Mouse (Mus musculus): ENCODE data around the gene Dpp9.
A peak's percentile ranks its signal among the peaks of the same experiment; 100 is the strongest.

Gene Dpp9

GRCm38 (mm10) chr17:56233389-56233788 is 14.7 kb upstream of the Dpp9 start:
- DNase-seq (ENCODE audit: low read depth, low spot score): no peak

GRCm38 (mm10) chr17:56229943-56230342 is 11.2 kb upstream of the Dpp9 start:
- DNase-seq (ENCODE audit: low read depth, low spot score): no peak

GRCm38 (mm10) chr17:56226566-56226965 is 7.9 kb upstream of the Dpp9 start:
- no peak for DNase-seq (ENCODE audit: low read depth, low spot score)

- peak; percentile 86 for DNase-seq (ENCODE audit: low read depth, low spot score)
These were observed 6.2 kb upstream of the Dpp9 start for GRCm38 (mm10) chr17:56224916-56225315.

GRCm38 (mm10) chr17:56219805-56220204 is 1.1 kb upstream of the Dpp9 start:
- no peak for DNase-seq (ENCODE audit: low read depth, low spot score)

GRCm38 (mm10) chr17:56219251-56219650 is 546 bp upstream of the Dpp9 start:
- DNase-seq (ENCODE audit: low read depth, low spot score): no peak

- no peak for DNase-seq (ENCODE audit: low read depth, low spot score)
These were observed 1.0 kb downstream of the Dpp9 start for GRCm38 (mm10) chr17:56217670-56218069.

- DNase-seq (ENCODE audit: low read depth, low spot score): no peak
These were observed 4.5 kb downstream of the Dpp9 start for GRCm38 (mm10) chr17:56214229-56214628.

GRCm38 (mm10) chr17:56212676-56213075 is 6.0 kb downstream of the Dpp9 start:
- no peak for DNase-seq (ENCODE audit: low read depth, low spot score)

GRCm38 (mm10) chr17:56211090-56211489 is 7.6 kb downstream of the Dpp9 start:
- DNase-seq (ENCODE audit: low read depth, low spot score): no peak

GRCm38 (mm10) chr17:56208821-56209220 is 9.9 kb downstream of the Dpp9 start:
- DNase-seq (ENCODE audit: low read depth, low spot score): no peak

GRCm38 (mm10) chr17:56207963-56208530 is 10.7 kb downstream of the Dpp9 start:
- DNase-seq (ENCODE audit: low read depth, low spot score): no peak

GRCm38 (mm10) chr17:56206986-56207674 is 11.6 kb downstream of the Dpp9 start:
- no peak for DNase-seq (ENCODE audit: low read depth, low spot score)

GRCm38 (mm10) chr17:56206276-56206884 is 12.3 kb downstream of the Dpp9 start:
- no peak for DNase-seq (ENCODE audit: low read depth, low spot score)

GRCm38 (mm10) chr17:56203729-56204128 is 15.0 kb downstream of the Dpp9 start:
- DNase-seq (ENCODE audit: low read depth, low spot score): no peak

- no peak for DNase-seq (ENCODE audit: low read depth, low spot score)
These were observed 16.2 kb downstream of the Dpp9 start for GRCm38 (mm10) chr17:56202476-56202875.

- DNase-seq (ENCODE audit: low read depth, low spot score): peak; percentile 35
These were observed 17.1 kb downstream of the Dpp9 start for GRCm38 (mm10) chr17:56201642-56202041.

- peak; percentile 58 for DNase-seq (ENCODE audit: low read depth, low spot score)
These were observed 18.1 kb downstream of the Dpp9 start for GRCm38 (mm10) chr17:56200586-56200985.

- DNase-seq (ENCODE audit: low read depth, low spot score): peak; percentile 50
These were observed 21.8 kb downstream of the Dpp9 start for GRCm38 (mm10) chr17:56196860-56197259.

GRCm38 (mm10) chr17:56194765-56195164 is 23.9 kb downstream of the Dpp9 start:
- DNase-seq (ENCODE audit: low read depth, low spot score): no peak

- DNase-seq (ENCODE audit: low read depth, low spot score): no peak
These were observed 24.3 kb downstream of the Dpp9 start for GRCm38 (mm10) chr17:56194357-56194756.

- no peak for DNase-seq (ENCODE audit: low read depth, low spot score)
These were observed 27.4 kb downstream of the Dpp9 start for GRCm38 (mm10) chr17:56191266-56191665.
